Mouse (Mus musculus) lung, embryonic 16.5 days (tissue): ENCODE measurements around the gene Mcm2. TPM values are rescaled to one million over a fixed set of nuclear protein-coding genes. Genes with fewer than 3 reads are reported as not detected.

Source experiments
- ATAC-seq: fragments of 200-750 bp; cut with Nextera tagmentation; 2 replicates; pipeline ENCODE4 v1.8.0; 2017; ENCODE audit warnings: low read depth, mild to moderate bottlenecking, moderate library complexity
- H3K27ac ChIP-seq: fragments of 300-500 bp; sonication (generic); 2 replicates; pipeline ENCODE4 v1.5.1; 2014; ENCODE audit warnings: mild to moderate bottlenecking, control low read depth, low read length
- H3K27me3 ChIP-seq: fragments of 300-500 bp; sonication (generic); 2 replicates; pipeline ENCODE4 v1.6.1; 2014; ENCODE audit warnings: low read depth, low read length, mixed read lengths; ENCODE audit not compliant: control insufficient read depth, insufficient read depth
- H3K36me3 ChIP-seq: fragments of 300-500 bp; sonication (generic); 2 replicates; pipeline ENCODE4 v1.6.1; 2014; ENCODE audit warnings: low read length; ENCODE audit not compliant: control insufficient read depth, insufficient read depth
- H3K4me1 ChIP-seq: fragments of 300-500 bp; sonication (generic); replicated peaks from 2 replicates; pipeline ENCODE4 v1.6.1; 2014; ENCODE audit warnings: low read length, mixed read lengths; ENCODE audit not compliant: control insufficient read depth, insufficient read depth
- H3K4me2 ChIP-seq: fragments of 300-500 bp; sonication (generic); 2 replicates; pipeline ENCODE4 v1.6.1; 2014; ENCODE audit warnings: low read depth, low read length, control low read depth
- H3K4me3 ChIP-seq: fragments of 300-500 bp; sonication (generic); 2 replicates; pipeline ENCODE4 v1.5.1; 2014; ENCODE audit warnings: mild to moderate bottlenecking, low read length, control low read depth
- H3K9ac ChIP-seq: fragments of 300-500 bp; sonication (generic); 2 replicates; pipeline ENCODE4 v1.6.1; 2014; ENCODE audit warnings: low read length, control low read depth
- H3K9me3 ChIP-seq: fragments of 300-500 bp; sonication (generic); 2 replicates; pipeline ENCODE4 v1.6.1; 2016; ENCODE audit warnings: low read length; ENCODE audit not compliant: control insufficient read depth
- WGBS: fragments of 180-500 bp; shearing (Covaris S2); extraction: QIAGEN DNeasy Blood & Tissue Kit; methylation state at CpG from one replicate; pipeline ENCODE4 v1.1.7; 2014; 5-methylcytosine and 5-hydroxymethylcytosine counted together
- polyA plus RNA-seq: library from polyadenylated mRNA; unstranded; fragments of >200 nt; fragmentation: Nextera tagmentation; extraction: Ambion mirVana; gene quantifications from 2 replicates; pipeline ENCODE4 v1.2.1, GENCODE M21; 2015

Gene Mcm2
- polyA plus RNA-seq, 1 experiment from 2014 or later, result 125 TPM

DNA sequence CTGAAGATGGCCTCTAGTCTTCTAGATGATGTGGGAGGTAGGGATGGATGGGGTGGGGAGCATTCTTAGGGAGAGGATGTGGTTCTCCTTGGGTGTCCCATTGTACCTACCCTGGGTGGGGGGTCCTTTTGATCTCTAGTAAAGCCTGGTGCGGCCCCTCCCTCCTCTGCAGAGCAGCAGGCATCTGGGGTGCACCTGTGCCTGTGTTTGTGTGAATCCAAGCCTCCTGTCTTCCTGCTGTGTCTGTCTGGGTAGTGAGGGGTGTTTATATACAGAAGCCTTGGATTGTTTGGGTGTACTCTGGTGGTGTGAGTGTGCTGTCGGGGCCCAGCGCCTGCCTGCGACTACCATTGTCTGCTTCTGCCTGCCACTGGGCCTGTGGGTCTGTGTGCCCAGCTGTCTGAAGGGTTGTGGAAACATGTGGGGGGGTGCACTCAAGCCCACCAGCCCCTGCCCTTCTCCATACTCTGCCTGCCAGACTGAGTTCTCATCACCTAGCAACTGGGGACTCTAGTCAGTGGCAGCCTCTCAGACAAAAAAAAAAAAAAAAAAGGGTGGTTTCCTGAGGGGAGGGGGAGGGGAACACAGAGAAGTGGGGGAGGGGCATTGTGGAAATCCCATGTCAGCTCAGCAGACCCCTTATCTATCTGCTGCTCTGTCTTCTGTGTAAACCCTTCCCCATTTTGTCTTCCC is 39.5 kb upstream of the Mcm2 start:
- WGBS, result 41% methylated on average over 4 of the region's 4 CpGs
- H3K4me1 ChIP-seq, result peaks cover 28% of the 10 kb centered on the region

DNA sequence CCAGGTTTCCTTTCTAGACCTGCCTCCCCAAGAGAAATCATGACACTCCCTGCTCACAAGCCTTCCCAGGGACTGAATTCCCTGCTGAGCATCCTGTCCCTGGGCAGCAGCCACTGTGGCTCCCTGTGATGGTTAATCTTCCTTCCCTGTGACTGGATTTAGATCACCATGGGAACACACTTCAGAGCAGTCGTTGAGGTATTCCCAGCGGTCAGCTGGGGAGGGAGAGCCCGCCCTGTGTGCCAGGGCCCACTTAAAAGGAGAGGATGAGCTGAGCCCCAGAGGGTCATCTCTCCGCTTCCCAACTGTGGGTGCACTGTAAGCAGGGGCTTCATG is 38.6 kb upstream of the Mcm2 start:
- Histone ChIP-seq H3K9me3 (no peaks in the 10 kb centered on the region), H3K9ac (no peak overlapping the region), H3K4me2 (no peak overlapping the region), H3K4me3 (no peak overlapping the region), H3K27ac (no peak overlapping the region), H3K36me3 (no peaks in the 10 kb centered on the region), H3K27me3 (no peaks in the 10 kb centered on the region), H3K4me1 (peaks cover 28% of the 10 kb centered on the region)
- no peak for ATAC-seq
- WGBS, result 62% methylated on average over 4 of the region's 4 CpGs

More for the DNA sequence above, 39.5 kb upstream of the Mcm2 start:
- ATAC-seq, result peak; percentile 32; the same call in 1 of the 2 replicates
- H3K36me3 ChIP-seq, result no peaks in the 10 kb centered on the region
- H3K27me3 ChIP-seq, result no peaks in the 10 kb centered on the region
- H3K9me3 ChIP-seq, result no peaks in the 10 kb centered on the region
- no peak overlapping the region for H3K27ac ChIP-seq
- no peak overlapping the region for H3K4me2 ChIP-seq
- H3K4me3 ChIP-seq, result no peak overlapping the region
- no peak overlapping the region for H3K9ac ChIP-seq

DNA sequence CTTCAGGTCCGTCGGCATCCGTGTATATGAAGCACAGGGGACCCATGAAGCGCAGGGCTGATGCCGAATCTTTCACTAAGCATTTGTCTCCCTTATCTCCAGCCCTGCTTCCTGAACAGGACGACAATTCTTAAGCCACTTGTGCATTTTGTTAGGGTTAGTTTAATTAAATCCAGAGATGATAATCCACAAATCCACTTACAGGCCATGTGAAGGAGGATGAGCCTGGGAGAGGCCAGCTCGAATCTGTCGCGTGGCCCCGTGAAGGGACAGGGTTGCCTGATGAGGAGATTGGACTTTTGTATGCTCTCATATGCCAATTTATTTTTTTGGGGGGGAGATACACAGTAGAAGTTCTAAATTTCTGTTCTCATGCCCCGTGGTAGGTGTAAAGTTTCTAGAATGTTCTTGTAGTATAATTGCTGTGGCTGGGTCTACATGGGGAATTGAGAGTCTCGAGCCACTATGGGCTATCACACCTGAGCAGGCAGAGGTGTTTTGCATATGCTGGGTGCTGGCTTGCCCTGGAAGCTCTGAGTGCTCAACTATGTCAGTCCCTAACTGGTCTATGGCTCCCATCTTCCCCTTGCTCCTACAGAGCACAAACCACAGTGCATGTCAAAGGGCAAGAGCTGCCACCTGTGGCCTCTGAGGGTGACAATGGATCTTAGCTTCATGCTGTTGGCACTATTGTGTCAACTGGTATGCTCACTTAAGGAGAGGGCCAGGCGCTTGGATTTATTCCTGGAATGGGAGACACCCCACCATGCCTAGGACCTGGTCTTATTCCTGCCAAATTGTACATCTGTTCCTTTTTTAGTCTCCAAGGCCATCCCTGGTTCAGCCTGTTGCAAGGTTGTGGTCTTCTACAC is 38.0 kb upstream of the Mcm2 start:
- Histone ChIP-seq H3K9me3 (no peaks in the 10 kb centered on the region), H3K9ac (no peak overlapping the region), H3K36me3 (no peaks in the 10 kb centered on the region), H3K4me2 (no peak overlapping the region), H3K27me3 (no peaks in the 10 kb centered on the region), H3K4me3 (no peak overlapping the region), H3K27ac (no peak overlapping the region), H3K4me1 (peaks cover 28% of the 10 kb centered on the region)
- ATAC-seq, result no peak
- 60% methylated on average over 13 of the region's 13 CpGs for WGBS

DNA sequence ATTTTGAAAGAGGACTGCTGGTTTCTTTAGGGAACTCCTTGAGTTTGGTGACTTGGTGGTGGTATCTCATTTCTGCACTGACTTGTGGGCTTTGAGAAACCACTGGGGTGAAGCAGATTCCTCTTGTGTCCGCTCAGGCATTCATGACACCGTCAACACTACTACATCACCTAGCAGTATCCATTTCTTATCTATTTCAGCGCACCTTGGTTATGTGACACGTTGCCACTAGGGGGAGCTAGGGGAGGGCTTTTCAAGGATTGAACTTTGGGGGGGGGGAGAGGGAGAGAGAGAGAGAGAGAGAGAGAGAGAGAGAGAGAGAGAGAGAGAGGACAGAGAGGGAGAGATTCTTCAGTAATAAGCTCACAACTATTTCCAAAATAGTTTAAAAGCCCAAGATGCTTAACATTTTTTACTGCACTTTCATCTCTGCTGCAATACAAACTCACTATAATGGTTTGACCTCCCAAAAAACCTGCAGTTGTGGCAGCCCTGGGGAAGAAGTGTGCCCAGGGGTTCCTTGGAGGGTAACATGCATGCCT is 37.2 kb upstream of the Mcm2 start:
- H3K4me2 ChIP-seq, result no peak overlapping the region
- no peak for ATAC-seq
- no peak overlapping the region for H3K9ac ChIP-seq
- H3K4me3 ChIP-seq, result no peak overlapping the region
- no peaks in the 10 kb centered on the region for H3K27me3 ChIP-seq
- no peak overlapping the region for H3K27ac ChIP-seq
- peaks cover 33% of the 10 kb centered on the region for H3K4me1 ChIP-seq
- H3K9me3 ChIP-seq, result no peaks in the 10 kb centered on the region
- WGBS, result 6% methylated on average over 4 of the region's 4 CpGs
- H3K36me3 ChIP-seq, result no peaks in the 10 kb centered on the region

DNA sequence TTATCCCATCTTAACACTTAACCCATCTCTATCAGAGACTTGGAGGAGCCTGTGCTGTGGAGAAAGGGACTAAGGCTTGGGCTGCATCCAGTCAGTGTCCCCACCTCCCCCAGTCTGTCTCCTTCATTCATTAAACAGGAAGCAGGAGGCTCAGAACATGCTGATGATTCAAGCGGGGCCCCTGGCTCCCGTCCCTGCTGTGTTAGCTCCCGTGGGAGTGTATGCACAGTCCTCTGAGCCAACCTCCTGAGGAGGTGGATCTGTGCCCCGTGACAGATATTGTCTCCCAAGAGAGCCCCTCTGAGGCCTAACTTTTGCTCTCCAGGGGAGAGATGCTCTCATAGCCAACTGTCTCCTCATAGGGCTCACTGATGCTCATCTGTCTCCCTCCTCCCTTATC is 36.2 kb upstream of the Mcm2 start:
- Histone ChIP-seq H3K36me3 (no peaks in the 10 kb centered on the region), H3K4me2 (no peak overlapping the region), H3K27me3 (no peaks in the 10 kb centered on the region), H3K4me1 (peaks cover 29% of the 10 kb centered on the region), H3K4me3 (no peak overlapping the region), H3K9me3 (no peaks in the 10 kb centered on the region), H3K9ac (no peak overlapping the region), H3K27ac (no peak overlapping the region)
- 13% methylated on average over 4 of the region's 4 CpGs for WGBS
- ATAC-seq, result 0 out of 2 replicates have a peak, but pooled peaks have one; percentile 18

DNA sequence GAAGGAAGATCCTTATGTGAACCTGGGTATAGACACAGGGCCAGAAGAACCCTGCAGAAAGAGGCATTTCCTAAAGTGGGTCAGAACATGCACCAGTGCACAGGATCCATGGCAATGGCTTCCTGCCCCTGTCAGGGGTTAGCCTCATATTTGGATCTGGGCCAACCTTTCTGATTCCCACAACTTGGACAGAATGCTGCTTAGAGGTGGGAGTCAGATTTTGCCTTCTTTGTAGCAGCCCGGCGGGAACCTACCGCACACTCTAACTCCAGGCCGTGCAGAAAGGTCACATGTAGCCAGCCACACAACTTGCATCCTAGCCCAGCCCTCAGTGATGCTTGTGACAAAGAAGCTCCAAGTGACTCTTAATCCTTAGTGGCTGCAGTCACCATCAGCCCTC is 35.6 kb upstream of the Mcm2 start:
- no peak for ATAC-seq
- Histone ChIP-seq H3K27me3 (no peaks in the 10 kb centered on the region), H3K4me3 (no peak overlapping the region), H3K4me1 (peaks cover 26% of the 10 kb centered on the region), H3K36me3 (no peaks in the 10 kb centered on the region), H3K4me2 (no peak overlapping the region), H3K27ac (no peak overlapping the region), H3K9ac (no peak overlapping the region), H3K9me3 (no peaks in the 10 kb centered on the region)
- WGBS, result 55% methylated on average over 4 of the region's 4 CpGs

DNA sequence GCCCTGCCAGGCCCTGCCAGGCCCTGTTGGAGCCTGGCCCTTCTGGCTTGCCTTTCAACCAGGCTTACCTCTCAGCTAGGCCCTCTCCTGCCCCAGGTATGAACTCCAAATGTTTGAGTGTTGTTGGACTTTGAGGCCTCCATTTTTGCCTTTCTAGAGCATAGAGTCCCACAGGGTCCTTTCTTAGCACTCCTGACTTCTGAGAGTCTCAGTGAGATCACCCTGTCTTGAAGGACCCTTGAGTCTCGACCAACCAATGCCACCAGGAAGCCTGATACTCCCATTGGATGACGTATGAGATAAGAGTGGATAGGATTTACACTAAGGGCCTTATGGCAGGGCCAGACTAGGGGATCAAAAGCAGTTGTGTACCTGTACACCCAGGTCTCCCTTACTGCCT is 32.9 kb upstream of the Mcm2 start:
- H3K9ac ChIP-seq, result no peak overlapping the region
- peaks cover 28% of the 10 kb centered on the region for H3K4me1 ChIP-seq
- H3K4me3 ChIP-seq, result no peak overlapping the region
- peak; percentile 57 for ATAC-seq
- H3K4me2 ChIP-seq, result no peak overlapping the region
- H3K27me3 ChIP-seq, result no peaks in the 10 kb centered on the region
- peak overlapping the region; percentile 50 for H3K27ac ChIP-seq
- 49% methylated on average over 2 of the region's 2 CpGs for WGBS
- no peaks in the 10 kb centered on the region for H3K9me3 ChIP-seq
- H3K36me3 ChIP-seq, result no peaks in the 10 kb centered on the region

DNA sequence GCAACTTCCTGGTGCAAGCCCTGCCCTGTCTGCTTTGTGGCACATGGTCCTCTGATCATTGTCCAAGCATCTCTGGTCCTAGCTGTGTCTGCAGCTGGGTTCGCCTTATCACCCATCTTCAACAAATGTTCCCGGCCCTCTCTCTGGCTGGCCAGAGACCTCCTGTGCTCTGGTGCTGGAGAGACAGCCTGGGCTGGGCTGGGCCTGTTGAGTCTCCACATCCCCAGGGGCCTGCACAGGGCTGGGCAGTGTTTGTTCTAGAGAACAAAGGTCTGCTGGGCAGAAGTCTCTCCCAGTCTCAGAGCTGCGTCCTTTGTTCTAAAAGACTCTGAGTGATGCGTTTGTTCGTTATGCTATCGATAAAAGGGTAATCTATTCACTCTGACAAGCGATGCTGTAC is 31.5 kb upstream of the Mcm2 start:
- Histone ChIP-seq H3K27me3 (no peaks in the 10 kb centered on the region), H3K4me3 (no peak overlapping the region), H3K4me1 (peaks cover 36% of the 10 kb centered on the region), H3K27ac (no peak overlapping the region), H3K9me3 (no peaks in the 10 kb centered on the region), H3K36me3 (no peaks in the 10 kb centered on the region), H3K9ac (no peak overlapping the region), H3K4me2 (no peak overlapping the region)
- no peak for ATAC-seq
- WGBS, result 62% methylated on average over 7 of the region's 7 CpGs

DNA sequence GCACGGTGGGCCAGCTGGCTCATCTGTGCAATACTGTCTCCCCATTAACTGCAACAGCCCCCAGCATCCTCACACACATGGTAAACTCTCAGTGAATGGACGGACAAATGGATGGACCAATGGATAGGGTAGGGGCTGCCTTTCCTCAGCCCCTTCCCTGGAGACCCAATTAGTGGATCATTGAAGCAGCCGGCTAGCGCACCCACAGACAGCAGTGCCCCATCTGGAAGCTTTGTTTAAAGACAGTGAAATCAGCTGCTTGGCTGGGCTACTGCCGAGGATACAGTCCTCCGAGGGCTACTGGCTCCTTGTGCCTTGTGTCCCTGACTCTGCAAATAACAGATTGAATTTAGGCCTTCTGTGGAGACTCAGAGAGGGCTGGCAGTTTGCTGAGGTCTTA is 30.9 kb upstream of the Mcm2 start:
- no peak overlapping the region for H3K4me2 ChIP-seq
- no peak for ATAC-seq
- no peaks in the 10 kb centered on the region for H3K27me3 ChIP-seq
- WGBS, result 67% methylated on average over 6 of the region's 6 CpGs
- H3K36me3 ChIP-seq, result no peaks in the 10 kb centered on the region
- no peak overlapping the region for H3K27ac ChIP-seq
- H3K4me1 ChIP-seq, result peaks cover 36% of the 10 kb centered on the region
- no peaks in the 10 kb centered on the region for H3K9me3 ChIP-seq
- H3K9ac ChIP-seq, result no peak overlapping the region
- H3K4me3 ChIP-seq, result no peak overlapping the region
